Mouse (Mus musculus) retina, embryonic 14.5 days (tissue): ENCODE results near the gene Pradc1.

ENCODE experiments used
- DNase-seq: peaks from one replicate; pipeline ENCODE4 v3.0.0-alpha.2; 2015; ENCODE audit warnings: low spot score

Gene Pradc1

GRCm38 (mm10) chr6:85451664-85452410 is at the start of gene Pradc1:
Gene Pradc1 (minus strand): TSS chr6:85451970.
- peak; percentile 99 for DNase-seq

- DNase-seq = no peak
Measured at GRCm38 (mm10) chr6:85500416-85500815, 48.6 kb upstream of the Pradc1 start.

- peak; percentile 20 for DNase-seq
Measured at GRCm38 (mm10) chr6:85498147-85498546, 46.4 kb upstream of the Pradc1 start.

GRCm38 (mm10) chr6:85496976-85497375 is 45.2 kb upstream of the Pradc1 start:
- DNase-seq = no peak

GRCm38 (mm10) chr6:85491606-85492005 is 39.8 kb upstream of the Pradc1 start:
- DNase-seq = no peak

GRCm38 (mm10) chr6:85490252-85490651 is 38.5 kb upstream of the Pradc1 start:
- no peak for DNase-seq

GRCm38 (mm10) chr6:85489717-85490116 is 37.9 kb upstream of the Pradc1 start:
- no peak for DNase-seq

- no peak for DNase-seq
Measured at GRCm38 (mm10) chr6:85488510-85488909, 36.7 kb upstream of the Pradc1 start.

GRCm38 (mm10) chr6:85485738-85486137 is 34.0 kb upstream of the Pradc1 start:
- DNase-seq = no peak

GRCm38 (mm10) chr6:85483843-85484721 is 32.3 kb upstream of the Pradc1 start:
- peak; percentile 24 for DNase-seq

- no peak for DNase-seq
Measured at GRCm38 (mm10) chr6:85480685-85481084, 28.9 kb upstream of the Pradc1 start.

- no peak for DNase-seq
Measured at GRCm38 (mm10) chr6:85479979-85480378, 28.2 kb upstream of the Pradc1 start.

- no peak for DNase-seq
Measured at GRCm38 (mm10) chr6:85478416-85478815, 26.6 kb upstream of the Pradc1 start.

GRCm38 (mm10) chr6:85477366-85477917 is 25.7 kb upstream of the Pradc1 start:
- DNase-seq = peak; percentile 55

GRCm38 (mm10) chr6:85475581-85475980 is 23.8 kb upstream of the Pradc1 start:
- no peak for DNase-seq

- no peak for DNase-seq
Measured at GRCm38 (mm10) chr6:85472542-85472941, 20.8 kb upstream of the Pradc1 start.

- no peak for DNase-seq
Measured at GRCm38 (mm10) chr6:85471962-85472361, 20.2 kb upstream of the Pradc1 start.

GRCm38 (mm10) chr6:85469660-85470430 is 18.1 kb upstream of the Pradc1 start:
- no peak for DNase-seq

GRCm38 (mm10) chr6:85465381-85465780 is 13.6 kb upstream of the Pradc1 start:
- peak; percentile 64 for DNase-seq

GRCm38 (mm10) chr6:85459621-85460020 is 7.9 kb upstream of the Pradc1 start:
- no peak for DNase-seq

GRCm38 (mm10) chr6:85452816-85453215 is 1.0 kb upstream of the Pradc1 start:
- DNase-seq = peak; percentile 21

GRCm38 (mm10) chr6:85452411-85452665 is 568 bp upstream of the Pradc1 start:
- no peak for DNase-seq
